Mouse (Mus musculus): ENCODE results near the gene Rgs7bp. TPM values are rescaled to one million over a fixed set of nuclear protein-coding genes. Genes with fewer than 3 reads are reported as not detected.

Rgs7bp gene
- polyA plus RNA-seq, 1 experiment = 0.57 TPM

- no peak for TF ChIP-seq CTCF (IDR thresholded peaks at IDR 0.05; ENCODE audit: control insufficient read depth, insufficient read depth, low read length)
- no peak for TF ChIP-seq POLR2A (IDR thresholded peaks at IDR 0.05; ENCODE audit: borderline replicate concordance, control insufficient read depth, low read depth, low read length)
- Histone ChIP-seq H3K4me3 (replicated peaks; ENCODE audit: control insufficient read depth, low read depth, low read length) (no peak overlapping the region), H3K27ac (ENCODE audit: control insufficient read depth, insufficient read depth, low read depth, low read length, poor library complexity) (no peak overlapping the region), H3K4me1 (ENCODE audit: control insufficient read depth, insufficient read depth, low read length) (no peaks in the 10 kb centered on the region; the same call in none of the 2 replicates)
- 13% methylated on average over 5 of the region's 5 CpGs for WGBS
Observed at GRCm38 (mm10) chr13:105055374-105055773, 644 bp upstream of the Rgs7bp start.

DNA sequence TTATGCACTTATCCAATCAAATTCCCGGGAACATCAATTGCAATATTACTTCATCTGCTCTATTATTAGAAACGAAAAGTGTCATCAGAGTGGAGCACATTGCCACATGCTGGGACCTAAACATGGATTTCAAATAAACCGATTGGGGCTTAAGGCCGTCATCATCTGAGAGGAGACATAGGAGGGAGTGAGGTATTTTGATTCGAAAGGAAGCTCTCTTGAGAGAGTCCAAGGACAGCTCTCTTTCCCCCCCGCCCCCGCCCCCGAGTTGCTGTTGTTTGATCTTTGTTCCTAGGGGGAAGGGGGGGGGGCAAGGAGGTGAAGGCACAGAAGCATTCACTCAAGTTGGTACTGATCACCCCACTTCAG, 195 bp upstream of the Rgs7bp start:
- whole genome bisulfite sequencing = 1% methylated on average over 8 of the region's 8 CpGs
- no peak for TF ChIP-seq POLR2A (IDR thresholded peaks at IDR 0.05; ENCODE audit: borderline replicate concordance, control insufficient read depth, low read depth, low read length)
- TF ChIP-seq CTCF (IDR thresholded peaks at IDR 0.05; ENCODE audit: control insufficient read depth, insufficient read depth, low read length) = no peak
- no peak overlapping the region for H3K27ac ChIP-seq (ENCODE audit: control insufficient read depth, insufficient read depth, low read depth, low read length, poor library complexity)
- H3K4me1 ChIP-seq (ENCODE audit: control insufficient read depth, insufficient read depth, low read length) = no peaks in the 10 kb centered on the region; the same call in none of the 2 replicates
- H3K4me3 ChIP-seq (replicated peaks; ENCODE audit: control insufficient read depth, low read depth, low read length) = no peak overlapping the region

GRCm38 (mm10) chr13:105053618-105054017, 1.1 kb downstream of the Rgs7bp start:
- Histone ChIP-seq H3K4me3 (replicated peaks; ENCODE audit: control insufficient read depth, low read depth, low read length) (no peak overlapping the region), H3K4me1 (ENCODE audit: control insufficient read depth, insufficient read depth, low read length) (no peaks in the 10 kb centered on the region; the same call in none of the 2 replicates), H3K27ac (ENCODE audit: control insufficient read depth, insufficient read depth, low read depth, low read length, poor library complexity) (no peak overlapping the region)
- TF ChIP-seq CTCF (IDR thresholded peaks at IDR 0.05; ENCODE audit: control insufficient read depth, insufficient read depth, low read length) (no peak), POLR2A (IDR thresholded peaks at IDR 0.05; ENCODE audit: borderline replicate concordance, control insufficient read depth, low read depth, low read length) (no peak)
- WGBS = 15% methylated on average over 12 of the region's 12 CpGs

DNA sequence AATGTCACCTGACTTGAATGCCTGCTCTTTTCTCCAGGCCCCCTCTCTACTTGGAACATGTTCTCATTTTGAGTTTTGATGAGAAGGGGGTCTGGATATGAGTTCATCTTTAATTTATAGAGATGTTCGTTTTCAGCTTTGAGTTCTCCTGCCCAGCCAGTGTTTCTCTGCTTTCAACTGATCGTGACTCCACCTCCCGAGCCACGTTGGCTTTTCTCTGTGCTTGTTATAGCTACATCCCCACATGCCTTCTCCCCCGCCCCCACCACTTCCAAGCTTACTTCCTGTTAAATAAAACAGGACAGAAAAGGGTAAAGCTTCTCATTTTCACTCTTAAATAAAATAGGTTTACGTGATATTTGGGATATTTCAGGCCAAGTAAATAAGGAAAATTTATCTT, 3.3 kb downstream of the Rgs7bp start:
- WGBS = 20% methylated on average over 6 of the region's 6 CpGs

GRCm38 (mm10) chr13:105048662-105049061, 6.1 kb downstream of the Rgs7bp start:
- 2% methylated on average over 8 of the region's 8 CpGs for WGBS
- TF ChIP-seq POLR2A (IDR thresholded peaks at IDR 0.05; ENCODE audit: borderline replicate concordance, control insufficient read depth, low read depth, low read length) = no peak
- Histone ChIP-seq H3K27ac (ENCODE audit: control insufficient read depth, insufficient read depth, low read depth, low read length, poor library complexity) (no peak overlapping the region), H3K4me1 (ENCODE audit: control insufficient read depth, insufficient read depth, low read length) (no peaks in the 10 kb centered on the region; the same call in 1 of the 2 replicates), H3K4me3 (replicated peaks; ENCODE audit: control insufficient read depth, low read depth, low read length) (no peak overlapping the region)

More for the DNA sequence above, 3.3 kb downstream of the Rgs7bp start:
- Histone ChIP-seq H3K27ac (ENCODE audit: control insufficient read depth, insufficient read depth, low read depth, low read length, poor library complexity) (no peak overlapping the region), H3K4me1 (ENCODE audit: control insufficient read depth, insufficient read depth, low read length) (no peaks in the 10 kb centered on the region; the same call in none of the 2 replicates), H3K4me3 (replicated peaks; ENCODE audit: control insufficient read depth, low read depth, low read length) (no peak overlapping the region)
- TF ChIP-seq CTCF (IDR thresholded peaks at IDR 0.05; ENCODE audit: control insufficient read depth, insufficient read depth, low read length) = no peak
- no peak for TF ChIP-seq POLR2A (IDR thresholded peaks at IDR 0.05; ENCODE audit: borderline replicate concordance, control insufficient read depth, low read depth, low read length)

DNA sequence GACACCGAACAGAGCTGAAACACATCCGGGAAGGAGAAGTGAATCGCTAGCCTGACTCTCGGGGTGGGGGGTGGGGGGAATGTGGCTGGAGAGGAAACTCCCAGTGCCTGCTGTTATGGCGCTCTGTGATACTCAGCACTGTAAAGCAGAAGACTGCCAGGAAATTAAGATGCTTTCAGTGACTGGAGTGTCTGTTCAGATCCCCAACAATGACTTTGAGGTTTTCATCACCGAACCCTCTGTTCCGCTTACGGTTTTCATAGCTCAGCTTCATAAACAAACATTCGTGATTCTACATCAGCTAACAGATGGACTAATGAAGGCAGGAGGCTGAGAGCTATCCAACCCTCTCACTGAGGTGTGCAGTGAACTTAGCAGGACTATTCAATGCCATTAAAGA, 7.4 kb downstream of the Rgs7bp start:
- WGBS = 4% methylated on average over 9 of the region's 9 CpGs
- Histone ChIP-seq H3K4me3 (replicated peaks; ENCODE audit: control insufficient read depth, low read depth, low read length) (no peak overlapping the region), H3K4me1 (ENCODE audit: control insufficient read depth, insufficient read depth, low read length) (no peaks in the 10 kb centered on the region; the same call in 1 of the 2 replicates), H3K27ac (ENCODE audit: control insufficient read depth, insufficient read depth, low read depth, low read length, poor library complexity) (no peak overlapping the region)
- TF ChIP-seq CTCF (IDR thresholded peaks at IDR 0.05; ENCODE audit: control insufficient read depth, insufficient read depth, low read length) (no peak), POLR2A (IDR thresholded peaks at IDR 0.05; ENCODE audit: borderline replicate concordance, control insufficient read depth, low read depth, low read length) (no peak)

GRCm38 (mm10) chr13:105043882-105044281, 10.8 kb downstream of the Rgs7bp start:
- no peak for TF ChIP-seq POLR2A (IDR thresholded peaks at IDR 0.05; ENCODE audit: borderline replicate concordance, control insufficient read depth, low read depth, low read length)
- no peak for TF ChIP-seq CTCF (IDR thresholded peaks at IDR 0.05; ENCODE audit: control insufficient read depth, insufficient read depth, low read length)
- no peaks in the 10 kb centered on the region; the same call in 1 of the 2 replicates for H3K4me1 ChIP-seq (ENCODE audit: control insufficient read depth, insufficient read depth, low read length)
- 69% methylated on average over 3 of the region's 3 CpGs for WGBS
- H3K27ac ChIP-seq (ENCODE audit: control insufficient read depth, insufficient read depth, low read depth, low read length, poor library complexity) = no peak overlapping the region
- no peak overlapping the region for H3K4me3 ChIP-seq (replicated peaks; ENCODE audit: control insufficient read depth, low read depth, low read length)

DNA sequence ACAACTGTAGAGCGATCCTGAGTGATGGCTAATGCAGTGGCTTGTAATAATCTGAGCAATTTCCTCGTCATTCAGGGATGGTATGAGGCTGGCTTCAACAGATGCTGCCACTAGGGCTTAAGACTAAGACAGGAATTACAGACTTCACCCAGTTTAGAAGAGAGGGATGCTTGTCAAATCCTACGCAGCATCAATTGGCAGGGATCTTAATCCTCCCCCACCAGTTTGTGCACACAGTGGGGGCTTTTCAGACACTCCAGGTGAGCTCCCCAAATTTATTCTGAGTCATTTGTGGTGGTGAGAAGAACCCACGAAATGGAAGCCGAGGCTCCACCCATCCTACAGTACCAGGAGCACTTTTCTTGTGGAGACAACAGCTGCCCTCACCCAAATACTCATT, 16.4 kb downstream of the Rgs7bp start:
- Histone ChIP-seq H3K4me1 (ENCODE audit: control insufficient read depth, insufficient read depth, low read length) (no peaks in the 10 kb centered on the region), H3K27ac (ENCODE audit: control insufficient read depth, insufficient read depth, low read depth, low read length, poor library complexity) (no peak overlapping the region), H3K4me3 (replicated peaks; ENCODE audit: control insufficient read depth, low read depth, low read length) (no peak overlapping the region)
- WGBS = 79% methylated on average over 5 of the region's 5 CpGs
- no peak for TF ChIP-seq CTCF (IDR thresholded peaks at IDR 0.05; ENCODE audit: control insufficient read depth, insufficient read depth, low read length)
- TF ChIP-seq POLR2A (IDR thresholded peaks at IDR 0.05; ENCODE audit: borderline replicate concordance, control insufficient read depth, low read depth, low read length) = no peak

GRCm38 (mm10) chr13:105037816-105038215, 16.9 kb downstream of the Rgs7bp start:
- Histone ChIP-seq H3K27ac (ENCODE audit: control insufficient read depth, insufficient read depth, low read depth, low read length, poor library complexity) (no peak overlapping the region), H3K4me1 (ENCODE audit: control insufficient read depth, insufficient read depth, low read length) (no peaks in the 10 kb centered on the region), H3K4me3 (replicated peaks; ENCODE audit: control insufficient read depth, low read depth, low read length) (no peak overlapping the region)
- 87% methylated on average over 12 of the region's 12 CpGs for WGBS
- TF ChIP-seq CTCF (IDR thresholded peaks at IDR 0.05; ENCODE audit: control insufficient read depth, insufficient read depth, low read length) (no peak), POLR2A (IDR thresholded peaks at IDR 0.05; ENCODE audit: borderline replicate concordance, control insufficient read depth, low read depth, low read length) (no peak)

All from bone marrow, adult 2 months (tissue).